Mouse (Mus musculus) neural tube, embryonic 10.5 days (tissue): ENCODE results near the gene Rasgef1b.

Experiments
- DNase-seq: peaks from one replicate; pipeline ENCODE4 v3.0.0-alpha.2; 2017; ENCODE audit warnings: low spot score; ENCODE audit errors: extremely low spot score

The Rasgef1b gene

GRCm38 (mm10) chr5:99459007-99459406, 269.9 kb downstream of the Rasgef1b start:
- no peak for DNase-seq

- no peak for DNase-seq
Observed at GRCm38 (mm10) chr5:99457291-99457690, 271.6 kb downstream of the Rasgef1b start.

- no peak for DNase-seq
Observed at GRCm38 (mm10) chr5:99451939-99452338, 276.9 kb downstream of the Rasgef1b start.

GRCm38 (mm10) chr5:99451416-99451815, 277.4 kb downstream of the Rasgef1b start:
- no peak for DNase-seq

- no peak for DNase-seq
Observed at GRCm38 (mm10) chr5:99450994-99451393, 277.9 kb downstream of the Rasgef1b start.

- no peak for DNase-seq
Observed at GRCm38 (mm10) chr5:99450463-99450862, 278.4 kb downstream of the Rasgef1b start.

GRCm38 (mm10) chr5:99447481-99447880, 281.4 kb downstream of the Rasgef1b start:
- DNase-seq = no peak

GRCm38 (mm10) chr5:99445242-99445641, 283.6 kb downstream of the Rasgef1b start:
- no peak for DNase-seq

GRCm38 (mm10) chr5:99444777-99445176, 284.1 kb downstream of the Rasgef1b start:
- no peak for DNase-seq

GRCm38 (mm10) chr5:99440109-99440508, 288.8 kb downstream of the Rasgef1b start:
- no peak for DNase-seq

- DNase-seq = peak; percentile 14
Observed at GRCm38 (mm10) chr5:99438526-99438925, 290.3 kb downstream of the Rasgef1b start.

- DNase-seq = no peak
Observed at GRCm38 (mm10) chr5:99434226-99434625, 294.6 kb downstream of the Rasgef1b start.

GRCm38 (mm10) chr5:99432471-99432870, 296.4 kb downstream of the Rasgef1b start:
- no peak for DNase-seq

- no peak for DNase-seq
Observed at GRCm38 (mm10) chr5:99429273-99429672, 299.6 kb downstream of the Rasgef1b start.

GRCm38 (mm10) chr5:99428648-99429047, 300.2 kb downstream of the Rasgef1b start:
- DNase-seq = no peak

- no peak for DNase-seq
Observed at GRCm38 (mm10) chr5:99423271-99423670, 305.6 kb downstream of the Rasgef1b start.

GRCm38 (mm10) chr5:99422856-99423255, 306.0 kb downstream of the Rasgef1b start:
- no peak for DNase-seq

GRCm38 (mm10) chr5:99422092-99422491, 306.8 kb downstream of the Rasgef1b start:
- no peak for DNase-seq

- DNase-seq = no peak
Observed at GRCm38 (mm10) chr5:99419872-99420271, 309.0 kb downstream of the Rasgef1b start.

GRCm38 (mm10) chr5:99416902-99417301, 312.0 kb downstream of the Rasgef1b start:
- DNase-seq = no peak

- DNase-seq = no peak
Observed at GRCm38 (mm10) chr5:99415676-99416075, 313.2 kb downstream of the Rasgef1b start.

- no peak for DNase-seq
Observed at GRCm38 (mm10) chr5:99415049-99415448, 313.8 kb downstream of the Rasgef1b start.

GRCm38 (mm10) chr5:99414293-99414692, 314.6 kb downstream of the Rasgef1b start:
- DNase-seq = no peak

- no peak for DNase-seq
Observed at GRCm38 (mm10) chr5:99413851-99414250, 315.0 kb downstream of the Rasgef1b start.
